Mouse (Mus musculus) 3134 (cell line): ENCODE data around the gene Qtrt1.
A peak's percentile ranks its signal among the peaks of the same experiment; 100 is the strongest.
"Not testable (repeated sequence)": the region's sequence is repeated elsewhere in the genome, so short reads cannot be mapped to it uniquely, and the experiment has no call there.

Experiments
- DNase-seq: peaks from one replicate; pipeline ENCODE4 v3.0.0-alpha.2; 2011; ENCODE audit warnings: low spot score; ENCODE audit not compliant: insufficient read length; ENCODE audit errors: extremely low read depth

Gene Qtrt1

DNA sequence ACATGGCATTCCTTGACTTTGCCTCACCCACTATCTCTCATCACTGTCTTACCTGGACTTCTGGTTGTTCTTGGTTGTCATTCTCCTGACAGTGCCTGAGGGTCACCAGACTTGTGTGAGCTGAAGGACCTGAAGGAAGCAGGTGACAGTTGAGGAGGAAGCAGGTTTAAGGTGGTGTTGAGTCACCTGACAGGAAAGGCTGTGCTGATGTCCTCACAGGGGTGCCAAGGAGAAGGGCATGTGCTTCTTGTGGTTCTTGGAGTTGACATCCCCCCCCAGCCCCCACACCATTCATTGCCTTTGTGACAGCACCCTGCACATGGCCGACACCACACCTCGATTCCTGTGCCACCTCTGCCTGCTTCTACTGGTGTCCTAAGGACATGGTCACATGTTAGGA lies 36.1 kb downstream of the Qtrt1 start:
- no peak for DNase-seq

DNA sequence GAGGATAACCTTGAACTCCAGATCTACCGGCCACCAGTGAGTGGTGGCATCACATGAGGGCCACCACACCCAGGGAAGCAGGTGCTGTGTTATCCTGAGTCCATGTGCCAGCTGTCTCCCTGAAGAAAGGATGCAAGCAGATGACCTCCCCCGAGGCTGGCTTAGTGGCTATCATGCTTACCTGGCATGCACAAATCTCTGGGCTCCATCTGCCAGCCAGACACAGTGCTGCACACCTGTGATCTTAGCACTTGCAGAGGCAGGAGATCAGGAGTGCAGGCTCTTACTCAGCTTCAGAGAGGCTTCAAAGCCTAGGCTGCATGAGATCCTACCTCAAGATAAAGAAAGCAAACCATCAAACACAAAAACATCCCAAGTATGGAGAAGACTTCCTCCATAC lies 38.1 kb downstream of the Qtrt1 start:
- no peak for DNase-seq

DNA sequence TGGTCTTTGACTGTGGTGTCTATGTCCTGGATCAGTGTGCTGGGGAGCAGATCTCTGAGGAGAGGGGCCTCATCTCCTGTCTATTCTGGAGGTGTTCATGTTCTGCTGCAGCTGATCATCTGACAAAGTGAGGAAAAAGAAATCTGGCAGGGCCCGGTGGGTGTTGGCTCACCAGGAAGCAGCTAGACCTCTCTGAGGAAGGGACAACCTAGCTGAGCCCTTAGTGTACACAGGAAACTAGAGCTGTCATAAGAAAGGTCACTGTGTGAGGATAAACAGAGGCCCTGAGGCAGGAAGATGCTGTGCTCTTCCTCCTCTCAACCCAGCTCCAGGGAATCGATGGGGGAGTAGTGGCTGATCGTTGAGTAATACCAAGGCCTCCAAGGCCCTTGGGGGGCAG lies 38.6 kb downstream of the Qtrt1 start:
- DNase-seq = no peak

DNA sequence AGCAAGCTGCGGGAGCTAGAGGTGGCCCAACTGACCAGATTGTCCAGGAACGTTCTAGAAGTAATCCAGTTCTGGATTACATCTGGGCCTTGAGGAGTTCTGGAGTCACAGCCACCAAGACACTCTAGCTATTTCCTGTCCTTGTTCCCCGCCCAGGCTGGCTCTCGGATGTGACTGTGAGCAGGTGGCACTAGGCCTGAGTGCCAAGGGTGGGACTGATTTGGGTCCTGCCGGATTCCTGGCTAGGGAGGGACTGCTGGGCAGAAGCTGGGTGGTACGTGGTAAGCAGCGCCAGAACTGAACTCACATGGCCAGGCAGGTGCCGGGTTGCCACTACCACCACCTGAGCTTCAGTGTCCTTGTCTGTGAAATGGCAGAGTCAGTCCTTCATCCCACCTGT lies 39.8 kb downstream of the Qtrt1 start:
- DNase-seq = no peak

DNA sequence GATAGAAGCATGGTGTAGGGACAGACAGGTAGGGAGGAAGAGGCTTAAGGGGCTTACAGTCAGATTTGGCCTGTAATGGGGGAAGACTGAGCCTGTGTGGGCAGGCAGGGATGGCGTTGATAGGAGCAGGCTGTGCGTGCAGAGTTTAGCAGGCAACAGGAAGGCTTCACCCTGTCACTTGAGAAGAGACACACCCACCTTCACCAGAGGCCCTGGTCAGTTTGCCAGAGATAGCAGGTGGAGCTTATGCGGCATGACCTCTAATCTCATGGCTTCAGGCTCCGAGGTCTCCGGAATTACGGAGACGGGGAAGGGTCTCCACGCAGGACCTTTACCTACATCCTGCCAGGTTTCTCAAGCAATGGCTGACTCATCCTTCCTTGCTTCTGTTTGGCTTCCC lies 40.2 kb downstream of the Qtrt1 start:
- no peak for DNase-seq

DNA sequence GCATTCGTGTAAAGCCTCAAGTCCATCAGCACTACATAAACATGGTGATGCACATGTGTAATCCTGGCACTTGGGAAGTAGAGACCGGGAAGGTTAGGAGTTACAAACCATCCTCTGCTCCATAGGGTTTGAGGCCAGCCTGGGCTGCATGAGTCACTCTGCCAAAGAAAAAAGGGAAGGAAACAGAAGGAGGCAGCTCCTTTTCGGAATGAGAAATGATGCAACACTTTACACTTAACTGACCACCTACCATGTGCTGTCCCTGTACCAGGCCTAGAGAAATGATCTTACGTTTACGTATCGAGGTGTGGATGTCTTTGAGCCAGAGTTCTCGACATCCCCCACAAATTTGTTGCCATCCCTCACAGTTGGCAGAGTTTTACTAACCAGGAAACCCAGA lies 41.4 kb downstream of the Qtrt1 start:
- DNase-seq = no peak

DNA sequence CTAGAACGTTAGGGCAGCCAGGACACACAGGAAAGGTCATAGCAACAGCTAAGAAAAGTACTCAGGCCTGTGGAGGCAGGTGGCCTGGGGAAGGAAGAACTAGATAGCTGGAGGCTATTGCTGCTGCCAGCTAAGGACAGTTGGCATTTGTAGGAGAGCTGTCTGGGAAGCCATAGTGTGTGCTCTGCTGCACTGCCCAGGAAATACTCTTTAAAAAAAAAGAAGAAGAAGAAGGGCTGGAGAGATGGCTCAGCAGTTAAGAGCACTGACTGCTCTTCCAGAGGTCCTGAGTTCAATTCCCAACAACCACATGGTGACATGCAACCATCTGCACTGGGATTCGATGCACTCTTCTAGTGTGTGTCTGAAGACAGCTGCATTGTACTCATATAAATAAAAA lies 41.8 kb downstream of the Qtrt1 start:
- DNase-seq = no peak

DNA sequence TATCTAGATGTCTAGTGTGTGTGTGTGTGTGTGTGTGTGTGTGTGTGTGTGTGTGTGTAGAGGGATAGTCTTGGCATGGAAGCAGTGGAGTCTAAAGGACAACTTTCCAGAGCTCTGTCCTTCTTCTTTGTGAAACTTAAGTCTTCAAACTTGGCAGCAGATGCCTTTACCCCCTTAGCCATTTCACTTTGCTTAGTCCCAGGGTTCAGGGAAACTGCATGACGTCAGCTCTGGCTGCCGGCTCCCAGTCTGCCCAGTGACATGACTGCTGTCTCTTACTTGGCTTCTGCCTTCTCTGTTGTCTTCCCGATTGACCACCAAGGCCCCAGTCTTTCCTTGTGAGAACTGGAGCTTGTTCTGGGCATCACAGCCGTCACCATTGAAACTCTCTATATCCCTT lies 42.9 kb downstream of the Qtrt1 start:
- DNase-seq = no peak

DNA sequence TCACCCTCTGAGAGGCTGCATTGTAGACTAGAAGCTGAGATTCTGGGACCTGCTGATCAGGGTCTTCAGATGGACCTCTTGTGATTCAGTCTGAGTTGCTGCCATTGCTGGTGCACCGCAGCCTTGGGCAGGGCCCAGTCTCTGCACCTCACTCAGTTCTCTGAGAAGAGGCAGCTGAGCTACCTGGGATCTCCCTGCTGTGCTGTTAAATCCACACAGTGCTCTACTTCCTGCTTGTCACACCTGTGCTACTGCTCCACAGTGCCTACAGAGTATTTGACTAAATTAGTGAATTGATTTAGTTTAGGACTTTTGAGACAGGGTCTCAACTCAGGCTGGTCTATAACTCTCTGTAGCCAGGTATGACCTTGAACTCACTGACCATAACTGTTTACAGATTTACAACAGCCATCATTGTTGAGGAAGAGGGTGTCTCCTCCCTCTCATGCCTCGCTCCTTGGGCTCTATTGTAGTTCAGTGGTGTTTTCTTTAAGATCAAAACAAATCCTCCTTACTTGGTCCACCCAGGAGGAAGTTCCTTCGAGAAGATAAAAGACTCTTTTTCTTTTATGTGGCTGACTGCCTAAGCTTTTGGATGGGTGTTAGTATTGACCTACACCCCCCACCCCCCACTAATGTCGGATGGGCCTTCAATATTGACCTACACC lies 43.6 kb downstream of the Qtrt1 start:
- no peak for DNase-seq

DNA sequence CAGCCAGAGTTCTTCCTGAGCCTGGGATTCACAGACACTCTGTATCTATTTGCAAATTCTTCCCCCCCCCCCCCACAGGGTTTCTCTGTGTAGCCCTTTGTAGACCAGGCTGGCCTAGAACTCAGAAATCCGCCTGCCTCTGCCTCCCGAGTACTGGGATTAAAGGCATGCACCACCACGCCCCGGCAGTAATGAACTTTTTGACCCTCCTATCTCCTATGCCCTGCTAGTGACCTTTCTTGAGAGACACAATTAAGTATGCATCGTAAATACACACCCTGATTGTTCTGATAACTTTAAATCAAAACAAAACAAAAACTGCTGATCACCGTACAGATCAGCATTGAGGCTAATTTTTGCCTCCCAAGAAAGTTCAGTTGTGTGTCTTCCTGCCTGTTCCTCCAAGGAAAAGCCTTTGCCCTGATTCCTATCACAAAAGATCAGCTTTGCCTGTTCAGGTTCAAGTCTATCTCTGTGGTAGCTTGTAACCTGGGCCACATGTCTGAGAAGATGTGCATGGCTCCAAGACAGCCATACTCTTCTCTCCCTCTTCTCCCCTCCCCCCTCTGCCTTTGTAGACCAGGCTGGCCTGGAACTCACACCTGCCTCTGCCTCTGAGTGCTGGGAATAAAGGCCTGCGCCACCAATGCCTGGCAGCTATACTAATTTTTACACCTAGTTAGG lies 44.8 kb downstream of the Qtrt1 start:
- no peak for DNase-seq

DNA sequence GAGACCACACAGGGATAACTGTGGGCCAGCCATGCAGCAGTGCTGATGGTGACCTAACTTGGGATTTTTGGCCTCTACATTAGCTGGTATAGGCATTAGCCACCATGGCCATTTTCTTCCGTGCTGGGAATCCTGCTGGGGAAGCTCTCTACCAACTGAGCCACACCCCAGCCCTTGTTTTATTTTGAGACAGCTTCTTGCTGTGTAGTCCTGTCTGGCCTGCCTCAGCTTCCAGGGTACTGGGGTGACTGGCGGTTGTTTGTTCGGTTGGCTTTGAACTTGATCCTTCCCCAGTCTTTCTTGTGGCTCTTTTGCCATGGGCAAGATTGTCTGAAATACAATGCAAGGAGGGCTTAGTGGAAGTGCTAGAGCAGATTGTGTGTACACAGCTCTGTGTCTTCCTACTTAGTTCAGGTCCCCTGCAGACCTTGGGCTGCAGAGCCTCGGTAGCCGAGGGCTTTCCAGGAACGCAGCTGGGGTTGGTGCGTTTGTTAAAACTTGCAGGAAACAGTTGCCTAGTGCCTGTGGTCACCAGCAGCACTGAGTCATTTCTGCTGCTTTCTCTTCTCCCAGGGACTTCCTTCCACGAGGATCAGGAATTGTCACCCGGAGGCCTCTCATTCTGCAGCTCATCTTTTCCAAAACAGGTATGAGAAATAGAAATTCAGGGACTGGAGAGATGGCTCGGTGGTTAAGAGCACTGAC lies 45.4 kb downstream of the Qtrt1 start:
- peak; percentile 50 for DNase-seq

DNA sequence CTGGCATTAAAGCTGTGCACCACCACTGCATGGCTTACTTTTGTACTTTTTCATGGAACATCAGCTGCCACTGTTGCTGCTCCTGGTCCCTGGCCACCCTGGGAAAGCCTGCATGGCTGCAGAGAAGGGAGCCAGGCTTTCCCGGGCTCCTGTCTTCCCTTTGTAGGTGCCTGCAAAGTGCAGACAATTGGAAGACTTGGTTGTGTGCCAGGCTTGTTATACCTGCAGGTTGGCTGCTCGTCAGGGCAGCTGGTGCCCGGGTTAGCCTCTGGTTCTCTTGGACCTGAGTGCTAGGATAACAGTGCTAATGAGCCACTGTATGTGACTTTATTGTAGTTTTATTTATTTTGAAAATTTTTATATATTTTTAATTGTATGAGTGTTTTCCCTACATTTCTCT lies 47.2 kb downstream of the Qtrt1 start:
- DNase-seq = no peak

DNA sequence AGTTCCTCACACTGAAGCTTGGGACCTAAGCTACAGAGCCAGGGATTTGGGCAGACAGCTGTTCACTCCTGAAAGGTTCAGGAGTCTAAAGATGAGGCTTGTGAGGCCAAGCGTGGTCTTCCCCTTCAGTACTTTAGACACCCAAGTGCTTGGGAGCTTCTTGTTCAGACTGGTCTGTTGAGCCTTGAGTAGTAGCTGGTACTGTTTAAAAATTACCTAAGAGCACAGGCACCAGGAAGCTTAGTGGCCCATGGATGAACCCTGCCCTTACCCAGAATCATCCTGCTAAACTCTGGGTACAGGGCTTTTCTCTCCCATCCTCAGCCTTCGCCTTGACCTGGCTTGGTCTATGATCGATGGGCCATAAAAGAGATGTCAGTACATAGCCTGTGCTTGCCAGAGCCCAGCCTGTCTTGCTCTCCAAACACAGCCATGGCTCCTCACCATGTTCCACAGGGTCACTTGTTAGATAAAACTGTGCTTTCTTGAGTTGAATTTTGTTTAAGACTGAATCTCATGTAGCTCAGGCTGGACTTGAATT lies 48.8 kb downstream of the Qtrt1 start:
- DNase-seq = no peak

DNA sequence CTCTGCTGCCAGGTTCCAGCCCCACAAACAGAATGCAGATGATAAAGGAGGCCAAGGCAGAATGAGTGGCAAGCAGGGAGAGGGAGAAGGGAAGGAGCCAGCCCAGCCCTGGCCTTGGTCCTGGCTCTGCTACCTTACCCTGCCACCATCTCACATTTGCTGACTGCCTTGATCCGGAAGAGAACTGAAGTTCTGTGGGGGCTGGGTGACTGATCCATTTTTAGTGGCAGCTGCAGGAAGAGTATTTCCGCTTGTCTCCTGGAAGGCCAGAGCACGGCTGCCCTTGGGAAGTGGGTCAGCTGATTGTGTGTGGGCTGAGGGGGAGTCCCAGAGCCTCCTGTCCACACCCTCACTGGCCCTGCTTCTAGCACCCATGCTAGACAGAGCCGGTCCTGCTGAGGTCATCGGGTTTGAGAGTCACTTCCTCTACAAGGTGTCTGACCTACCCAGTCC lies 51.5 kb downstream of the Qtrt1 start:
- DNase-seq = peak; percentile 48

DNA sequence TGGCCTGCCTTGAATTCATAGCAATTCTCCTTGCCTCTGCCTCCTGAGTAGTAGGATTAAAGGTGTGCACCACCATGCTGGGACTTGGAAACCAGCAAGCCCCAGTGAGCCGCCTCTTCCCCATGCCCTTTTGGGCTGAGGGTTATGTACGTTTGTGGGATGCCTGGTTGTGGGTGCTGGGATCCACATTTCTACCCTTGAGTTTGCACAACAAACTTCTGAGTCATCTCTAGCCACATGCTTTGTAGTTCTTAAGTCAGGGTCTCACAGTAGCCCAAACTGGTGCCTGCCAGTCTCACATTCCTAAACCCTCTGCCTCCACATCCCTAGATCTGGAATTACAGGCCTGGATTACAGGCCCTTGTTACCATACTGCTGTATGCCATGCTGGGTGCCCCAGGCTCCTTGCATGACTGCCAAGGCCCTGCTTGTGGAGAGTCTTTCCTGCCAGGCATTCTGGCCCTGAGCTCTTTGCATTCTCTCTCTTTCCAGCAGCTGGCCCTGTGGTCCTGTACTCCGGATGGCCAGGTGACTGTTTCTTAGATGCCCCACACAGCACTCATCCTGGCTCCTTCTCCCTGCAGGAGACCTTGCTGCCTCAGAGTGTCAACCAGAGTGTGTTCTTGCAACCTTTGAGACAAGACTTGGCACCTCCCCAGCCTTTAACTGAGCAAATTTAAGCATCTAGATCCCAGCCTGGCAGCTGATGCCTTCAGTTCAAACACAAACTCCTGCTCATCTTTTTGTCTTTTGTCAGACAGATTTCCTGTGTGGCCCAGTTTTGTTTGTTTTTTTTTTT lies 52.3 kb downstream of the Qtrt1 start:
- DNase-seq = peak; percentile 60

DNA sequence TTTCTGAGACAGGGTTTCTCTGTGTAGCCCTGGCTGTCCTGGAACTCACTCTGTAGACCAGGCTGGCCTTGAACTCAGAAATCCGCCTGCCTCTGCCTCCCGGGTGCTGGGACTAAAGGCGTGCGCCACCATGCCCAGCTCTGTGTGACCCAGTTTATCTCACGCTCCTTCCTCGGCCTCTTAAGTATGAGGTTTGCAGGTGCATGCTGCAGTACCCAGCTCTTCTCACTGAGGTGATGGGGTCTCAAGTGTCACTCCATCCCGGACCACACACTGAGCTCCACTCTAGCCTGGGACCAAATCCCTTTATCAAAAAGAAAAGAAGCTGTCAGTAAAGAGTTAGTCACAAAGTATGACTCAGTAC lies 52.9 kb downstream of the Qtrt1 start:
- DNase-seq = not testable (repeated sequence)

DNA sequence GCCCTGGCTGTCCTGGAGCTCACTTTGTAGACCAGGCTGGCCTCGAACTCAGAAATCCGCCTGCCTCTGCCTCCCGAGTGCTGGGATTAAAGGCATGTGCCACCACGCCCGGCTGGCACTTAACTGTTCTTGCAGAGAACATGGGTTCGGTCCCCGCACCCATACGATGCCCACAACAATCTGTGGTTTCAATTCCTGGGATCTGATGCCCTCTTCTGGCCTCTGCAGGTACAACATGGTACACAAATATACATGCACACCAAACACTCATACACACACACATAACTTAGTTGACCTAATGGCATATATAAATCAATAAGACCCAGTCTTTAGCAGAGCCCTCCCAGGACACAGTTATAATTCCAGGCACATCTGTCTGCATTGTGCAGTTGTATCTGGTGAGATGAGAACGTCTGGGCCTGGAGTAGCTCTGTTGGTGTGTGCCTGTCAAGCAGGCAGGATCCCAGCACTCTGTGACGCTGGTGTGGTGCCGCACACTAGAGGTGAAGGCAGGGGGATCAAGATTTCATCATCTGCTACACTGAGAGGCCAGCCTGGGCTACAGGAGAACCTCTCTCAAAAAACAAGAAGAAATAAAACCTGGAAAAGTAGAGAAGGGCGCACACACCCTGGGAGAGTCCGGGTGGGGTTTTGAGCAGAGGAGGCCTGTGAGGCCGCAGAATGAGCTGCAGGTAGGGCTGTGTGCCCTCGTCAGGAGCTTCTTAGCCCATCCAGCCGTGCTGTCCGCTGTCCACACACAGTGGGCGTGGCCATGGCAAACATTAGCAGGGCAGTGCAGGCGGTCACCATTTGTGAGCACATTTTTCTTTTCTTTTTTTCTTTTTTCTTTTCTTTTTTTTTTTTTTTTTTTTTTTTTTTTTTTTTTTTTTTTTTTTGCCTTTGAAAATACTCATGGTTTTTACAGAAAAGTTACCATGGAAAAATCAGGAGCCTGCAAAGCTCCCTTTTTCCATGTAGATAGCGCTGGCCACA lies 57.7 kb downstream of the Qtrt1 start:
- DNase-seq = peak; percentile 49
